Mouse (Mus musculus) hindbrain, embryonic 11.5 days (tissue): ENCODE measurements around the gene Zfp219. TPM values are rescaled to one million over a fixed set of nuclear protein-coding genes. Genes with fewer than 3 reads are reported as not detected.

Experiments used
- ATAC-seq: fragments of 200-750 bp; cut with Nextera tagmentation; 2 replicates; pipeline ENCODE4 v1.8.0; 2017; ENCODE audit warnings: mild to moderate bottlenecking, moderate TSS enrichment, moderate library complexity; ENCODE audit not compliant: low FRiP score
- DNase-seq: peaks from one replicate; pipeline ENCODE4 v3.0.0-alpha.2; 2015; ENCODE audit warnings: low spot score
- H3K27ac ChIP-seq: fragments of 300-500 bp; sonication (generic); 2 replicates; pipeline ENCODE4 v1.5.1; 2014; ENCODE audit warnings: mild to moderate bottlenecking, low read depth, low read length
- H3K27me3 ChIP-seq: fragments of 300-500 bp; sonication (generic); 2 replicates; pipeline ENCODE4 v1.6.1; 2014; ENCODE audit warnings: mild to moderate bottlenecking, low read length, moderate library complexity, mixed read lengths; ENCODE audit not compliant: control insufficient read depth, insufficient read depth
- H3K36me3 ChIP-seq: fragments of 300-500 bp; sonication (generic); 2 replicates; pipeline ENCODE4 v1.6.1; 2014; ENCODE audit warnings: mild to moderate bottlenecking, low read length, moderate library complexity, mixed read lengths; ENCODE audit not compliant: control insufficient read depth, insufficient read depth
- H3K4me1 ChIP-seq: fragments of 300-500 bp; sonication (generic); replicated peaks from 2 replicates; pipeline ENCODE4 v1.6.1; 2014; ENCODE audit warnings: low read length, mixed read lengths; ENCODE audit not compliant: control insufficient read depth, insufficient read depth
- H3K4me2 ChIP-seq: fragments of 300-500 bp; sonication (generic); replicated peaks from 2 replicates; pipeline ENCODE4 v1.6.1; 2014; ENCODE audit warnings: mild to moderate bottlenecking, low read depth, low read length
- H3K4me3 ChIP-seq: fragments of 300-500 bp; sonication (generic); 2 replicates; pipeline ENCODE4 v1.5.1; 2014; ENCODE audit warnings: low read depth, low read length
- H3K9ac ChIP-seq: fragments of 300-500 bp; sonication (generic); 2 replicates; pipeline ENCODE4 v1.6.1; 2014; ENCODE audit warnings: low read depth, low read length
- H3K9me3 ChIP-seq: fragments of 300-500 bp; sonication (generic); 2 replicates; pipeline ENCODE4 v1.6.1; 2016; ENCODE audit warnings: low read length; ENCODE audit not compliant: control insufficient read depth
- WGBS: fragments of 180-500 bp; shearing (Covaris S2); extraction: QIAGEN DNeasy Blood & Tissue Kit; methylation state at CpG from one replicate; pipeline ENCODE4 v1.1.7; 2014; 5-methylcytosine and 5-hydroxymethylcytosine counted together
- polyA plus RNA-seq: library from polyadenylated mRNA; unstranded; fragments of >200 nt; fragmentation: Nextera tagmentation; extraction: Ambion mirVana; gene quantifications from 2 replicates; pipeline ENCODE4 v1.2.1, GENCODE M21; 2014

Zfp219 gene
- polyA plus RNA-seq, 1 experiment from 2014 or later: 55.3 TPM

DNA sequence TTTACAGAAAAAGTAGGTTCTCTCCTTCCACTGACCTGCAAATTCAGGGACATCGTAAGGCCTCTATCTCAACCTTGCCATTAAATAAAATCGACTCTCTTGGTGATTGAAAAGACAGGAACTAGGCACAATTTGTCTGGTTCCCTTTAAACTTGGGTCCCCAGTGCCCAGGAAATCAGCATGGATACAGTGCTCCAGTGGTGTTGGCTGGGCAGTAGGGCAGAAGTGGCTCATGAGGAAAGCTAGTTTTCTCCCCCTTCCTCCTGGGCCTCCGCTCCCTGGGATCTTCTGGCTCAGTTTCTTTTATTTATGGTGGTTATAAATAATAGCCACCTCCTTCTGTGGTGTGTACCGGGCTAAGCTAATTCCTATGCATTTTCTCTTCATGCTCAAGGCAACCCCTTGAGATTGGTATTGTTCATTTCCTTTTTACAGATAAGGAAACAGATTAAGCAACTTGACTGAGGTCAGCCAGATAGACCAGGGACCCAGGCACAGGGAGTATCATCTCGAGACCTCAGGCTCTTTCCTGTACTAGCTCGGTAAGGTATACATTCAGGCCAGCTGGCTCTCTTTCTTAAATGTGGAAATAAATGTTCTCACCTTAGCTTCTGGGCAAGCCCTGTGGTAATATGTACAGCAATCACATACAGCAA lies 5.0 kb downstream of the Zfp219 start, which contains the start of gene Tmem253:
Tmem253 (plus strand) TSS at position 214 of the 656 bp plus-strand sequence.
- Histone ChIP-seq H3K4me3 (peak within 1 kb of the TSS; percentile 84), H3K9ac (peak within 1 kb of the TSS; percentile 98), H3K27ac (peak within 1 kb of the TSS; percentile 100), H3K27me3 (no peaks in the 10 kb centered on the region), H3K4me2 (peak within 1 kb of the TSS; percentile 71), H3K36me3 (no peaks in the 10 kb centered on the region), H3K9me3 (no peaks in the 10 kb centered on the region), H3K4me1 (peaks cover 21% of the 10 kb centered on the region)
- WGBS: 47% methylated on average over 6 of the region's 6 CpGs
- no peak for DNase-seq
- ATAC-seq: no peak

DNA sequence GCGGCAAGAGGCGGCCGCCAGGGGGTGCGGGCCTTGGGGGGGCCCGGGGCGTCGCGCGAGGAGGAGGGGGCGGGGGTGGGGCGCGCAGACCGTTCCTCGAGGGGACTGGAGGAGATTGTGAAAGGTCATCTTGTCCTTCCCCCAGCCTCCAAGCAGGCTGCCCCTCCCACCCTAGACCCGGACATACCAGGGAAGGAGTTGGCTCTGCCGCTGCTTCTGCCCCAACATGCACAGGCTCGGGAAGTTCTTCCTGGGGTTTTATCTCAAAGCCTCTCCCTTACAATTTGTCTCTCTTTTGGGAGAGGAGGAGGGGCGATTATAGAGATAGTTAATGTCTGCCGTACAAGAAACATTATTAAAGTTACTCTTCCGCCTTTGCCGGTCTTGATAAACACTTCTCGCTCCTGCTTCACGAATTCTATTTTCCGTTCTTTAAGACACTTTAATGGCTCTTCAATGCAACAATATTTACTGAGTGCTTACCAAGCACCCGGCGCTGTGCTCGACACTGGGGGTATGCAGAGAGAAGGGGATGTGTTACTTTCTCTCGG lies 5.7 kb downstream of the Zfp219 start:
- Histone ChIP-seq H3K27ac (peak overlapping the region; percentile 100), H3K4me1 (peaks cover 22% of the 10 kb centered on the region), H3K27me3 (no peaks in the 10 kb centered on the region), H3K4me3 (peak overlapping the region; percentile 84), H3K9me3 (no peaks in the 10 kb centered on the region), H3K9ac (peak overlapping the region; percentile 98), H3K4me2 (peak overlapping the region; percentile 71), H3K36me3 (no peaks in the 10 kb centered on the region)
- peak; percentile 41; the same call in 1 of the 2 replicates for ATAC-seq
- DNase-seq: peak; percentile 74
- WGBS: 2% methylated on average over 16 of the region's 28 CpGs

DNA sequence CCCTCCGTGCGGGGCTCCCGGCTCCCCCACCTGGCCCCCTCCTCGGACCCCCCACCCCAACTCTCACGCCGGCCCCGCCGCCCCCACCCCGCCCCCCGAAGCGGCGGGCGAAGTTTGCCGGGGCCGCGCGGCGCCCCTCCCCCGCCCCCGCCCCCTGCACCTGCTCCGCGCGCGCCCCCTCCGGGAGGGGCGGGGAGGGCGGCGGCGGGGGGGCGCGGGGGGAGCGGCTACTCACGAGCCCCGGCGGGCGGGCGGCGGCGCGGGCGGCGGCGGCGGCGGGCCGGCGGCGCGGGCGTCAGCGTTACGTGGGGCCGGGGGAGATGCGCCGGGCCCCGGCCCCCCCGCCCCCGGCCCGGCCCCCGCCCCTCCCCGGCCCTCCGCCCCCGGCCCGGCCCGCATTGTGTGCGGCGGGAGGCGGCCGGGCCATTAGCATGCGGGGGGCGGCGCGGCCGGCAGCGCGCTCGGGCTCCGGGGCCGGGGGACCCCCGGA lies 6.2 kb downstream of the Zfp219 start:
- no CpG with 5 or more reads among the region's 80 CpGs for WGBS

DNA sequence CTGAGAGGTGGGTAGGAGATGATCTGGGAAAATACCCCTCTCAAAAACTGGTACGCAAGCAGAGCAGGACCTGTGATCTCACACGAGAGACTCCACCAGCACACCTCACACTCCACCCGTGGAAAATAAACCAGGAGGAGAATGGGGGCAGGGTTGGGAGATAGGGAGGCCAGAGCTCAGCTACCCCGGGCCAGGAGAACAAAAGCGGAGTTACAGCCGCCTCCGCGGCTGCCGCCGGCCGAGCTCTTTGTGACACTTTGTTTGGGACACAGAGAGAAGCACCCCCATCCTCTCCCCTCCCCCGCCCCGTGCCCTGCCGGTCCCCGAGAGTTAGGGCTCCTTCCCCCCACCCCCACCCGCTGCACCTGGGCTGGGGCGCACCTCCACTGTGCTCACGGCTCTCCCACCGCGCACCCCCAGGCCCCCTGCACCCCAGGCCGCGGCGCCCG lies 6.7 kb downstream of the Zfp219 start:
- H3K27me3 ChIP-seq: no peaks in the 10 kb centered on the region
- H3K36me3 ChIP-seq: no peaks in the 10 kb centered on the region
- peak overlapping the region; percentile 98 for H3K9ac ChIP-seq
- H3K4me3 ChIP-seq: peak overlapping the region; percentile 84
- no peaks in the 10 kb centered on the region for H3K9me3 ChIP-seq
- 3% methylated on average over 12 of the region's 24 CpGs for WGBS
- ATAC-seq (peak; percentile 2; the same call in 1 of the 2 replicates), DNase-seq (peak; percentile 74)
- H3K4me2 ChIP-seq: peak overlapping the region; percentile 71
- H3K27ac ChIP-seq: peak overlapping the region; percentile 100
- peaks cover 31% of the 10 kb centered on the region for H3K4me1 ChIP-seq

More for the DNA sequence above, 6.2 kb downstream of the Zfp219 start:
- Histone ChIP-seq H3K4me2 (peak overlapping the region; percentile 71), H3K27me3 (no peaks in the 10 kb centered on the region), H3K9me3 (no peaks in the 10 kb centered on the region), H3K36me3 (no peaks in the 10 kb centered on the region), H3K4me1 (peaks cover 27% of the 10 kb centered on the region), H3K4me3 (peak overlapping the region; percentile 84), H3K9ac (peak overlapping the region; percentile 98), H3K27ac (peak overlapping the region; percentile 100)
- ATAC-seq: peak; percentile 10
- DNase-seq: no peak

DNA sequence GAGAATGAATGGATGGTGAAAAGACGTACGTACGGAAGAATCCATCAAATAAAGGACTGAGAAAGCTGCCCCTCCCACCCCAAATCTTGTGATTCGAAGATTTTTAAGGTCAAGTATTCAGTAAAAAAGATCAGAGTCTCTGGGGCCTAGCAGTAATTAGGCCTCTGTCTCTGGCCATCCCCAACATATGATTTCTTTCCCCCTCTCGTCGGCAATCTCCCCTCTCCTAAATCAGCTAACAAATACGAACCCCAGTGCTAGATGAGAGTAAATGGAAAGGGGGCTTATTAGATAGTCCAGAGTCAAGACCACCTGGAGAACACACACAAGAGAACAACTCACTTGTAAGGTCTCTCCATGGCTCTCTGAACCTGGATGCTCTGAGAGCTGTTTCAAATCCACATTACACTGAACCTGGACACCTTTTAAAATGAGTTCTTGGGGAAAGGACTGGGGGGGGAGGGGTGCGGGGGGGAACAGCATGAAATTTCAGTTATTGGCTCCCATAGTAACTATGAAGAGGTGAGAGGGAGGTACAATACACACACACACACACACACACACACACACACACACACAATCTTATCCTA lies 7.4 kb downstream of the Zfp219 start:
- Histone ChIP-seq H3K27ac (peak overlapping the region; percentile 100), H3K9ac (peak overlapping the region; percentile 98), H3K9me3 (no peaks in the 10 kb centered on the region), H3K4me1 (peaks cover 32% of the 10 kb centered on the region), H3K27me3 (no peaks in the 10 kb centered on the region), H3K4me3 (peak overlapping the region; percentile 84), H3K4me2 (peak overlapping the region; percentile 71), H3K36me3 (peaks cover 3% of the 10 kb centered on the region)
- WGBS: 32% methylated on average over 8 of the region's 8 CpGs
- no peak for DNase-seq
- ATAC-seq: no peak

DNA sequence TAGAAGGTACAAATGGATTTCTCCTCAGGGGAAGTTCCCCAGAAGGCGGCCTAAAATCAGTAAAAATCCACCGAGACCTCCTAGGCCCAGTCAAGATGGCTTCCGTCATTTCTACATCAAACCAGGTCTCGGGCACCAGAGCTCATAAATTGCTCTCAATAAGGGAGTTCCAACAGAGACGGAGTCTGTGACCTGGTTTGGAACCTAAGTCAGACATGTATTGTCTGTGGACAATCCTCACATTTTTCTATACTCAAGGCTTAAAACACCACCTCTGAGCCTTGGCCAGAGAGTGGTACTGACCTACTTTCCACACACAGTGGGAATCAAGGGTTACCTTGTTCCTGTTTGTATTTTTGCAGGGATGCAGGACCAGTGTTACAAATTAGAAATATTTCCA lies 8.0 kb downstream of the Zfp219 start:
- Histone ChIP-seq H3K9me3 (no peaks in the 10 kb centered on the region), H3K27ac (peak overlapping the region; percentile 100), H3K27me3 (no peaks in the 10 kb centered on the region), H3K4me3 (peak overlapping the region; percentile 84), H3K9ac (peak overlapping the region; percentile 98; the same call in 1 of the 2 replicates), H3K36me3 (peaks cover 3% of the 10 kb centered on the region), H3K4me1 (peaks cover 34% of the 10 kb centered on the region), H3K4me2 (peak overlapping the region; percentile 71)
- 50% methylated on average over 5 of the region's 5 CpGs for WGBS
- ATAC-seq (no peak), DNase-seq (no peak)

DNA sequence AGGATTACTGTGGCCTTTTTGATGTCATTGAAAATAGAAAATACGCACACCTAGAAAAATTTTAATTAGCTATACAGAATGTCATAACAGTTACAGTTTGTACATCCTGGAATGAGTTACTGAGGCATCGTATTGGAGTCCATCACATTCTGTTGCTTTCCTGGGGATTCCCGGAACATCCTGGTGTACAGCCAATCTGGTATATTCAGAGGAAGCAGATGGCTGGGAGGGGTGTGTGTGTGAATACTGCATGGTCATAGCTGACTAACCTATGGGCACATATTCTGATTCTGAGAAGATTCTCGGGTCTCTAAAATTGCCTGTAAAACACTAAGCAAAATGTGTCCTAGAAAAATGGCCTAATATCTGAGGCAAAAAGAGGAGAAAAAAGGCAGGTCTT lies 8.4 kb downstream of the Zfp219 start:
- Histone ChIP-seq H3K4me3 (0 out of 2 replicates have a peak overlapping the region, but pooled peaks have one; percentile 84), H3K4me2 (peak overlapping the region; percentile 71), H3K9ac (peak overlapping the region; percentile 98; the same call in 1 of the 2 replicates), H3K9me3 (no peaks in the 10 kb centered on the region), H3K4me1 (peaks cover 33% of the 10 kb centered on the region), H3K27me3 (no peaks in the 10 kb centered on the region), H3K36me3 (peaks cover 6% of the 10 kb centered on the region), H3K27ac (peak overlapping the region; percentile 100)
- ATAC-seq (no peak), DNase-seq (no peak)
- WGBS: 72% methylated on average over 4 of the region's 4 CpGs

DNA sequence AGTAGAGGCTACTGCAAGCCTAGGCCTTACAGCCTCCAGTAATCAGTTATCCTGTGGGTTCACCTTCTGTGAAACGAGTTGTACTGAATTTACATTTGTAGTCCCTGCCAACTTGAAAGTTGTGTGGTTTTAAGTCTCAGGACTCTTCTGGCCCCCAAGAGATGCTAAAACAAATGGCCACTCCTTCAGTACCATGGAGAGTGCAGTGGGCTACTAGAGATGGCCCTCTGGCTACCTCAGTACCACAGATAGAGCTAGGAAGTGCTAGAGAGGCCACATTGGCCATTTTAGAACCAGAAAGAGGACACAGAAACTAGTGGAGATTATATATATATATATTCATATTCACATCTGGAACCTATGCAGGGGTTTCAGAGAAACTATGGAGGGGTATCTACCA lies 8.8 kb downstream of the Zfp219 start:
- Histone ChIP-seq H3K27me3 (no peaks in the 10 kb centered on the region), H3K36me3 (peaks cover 10% of the 10 kb centered on the region), H3K9me3 (no peaks in the 10 kb centered on the region), H3K27ac (peak overlapping the region; percentile 100), H3K4me2 (peak overlapping the region; percentile 49; the same call in 1 of the 2 replicates), H3K9ac (no peak overlapping the region), H3K4me3 (no peak overlapping the region), H3K4me1 (peaks cover 31% of the 10 kb centered on the region)
- WGBS: 52% methylated on average over 1 of the region's 1 CpGs
- ATAC-seq: no peak
- DNase-seq: no peak
